In the genomic region with DNA sequence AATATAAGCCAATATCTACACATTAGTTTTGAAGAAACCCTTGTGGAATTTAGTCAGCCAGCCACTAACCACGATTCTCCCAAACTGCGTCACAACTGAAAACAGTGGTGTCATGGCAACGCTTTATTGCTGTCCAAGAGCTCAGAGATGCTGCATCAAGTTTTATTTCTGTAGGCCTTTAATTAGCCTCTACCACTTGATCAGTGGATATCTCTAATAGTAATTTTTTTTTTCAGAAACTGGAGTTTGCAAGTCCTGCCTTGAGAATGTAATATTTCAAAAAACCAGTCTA, we compare ENCODE assay signal across 18 mouse cellular contexts.
A peak's percentile ranks its signal among the peaks of the same experiment; 100 is the strongest.
DNase-seq lines count a peak whose midpoint lies in the region; ATAC-seq lines count a peak whose summit lies in the region.
"Had no signal": no experiment of that assay in that cellular context is flagged by ENCODE, and none has a peak within 500 bp of the region (broad histone marks: within the 10 kb centered on the region; RNA-seq: fewer than 3 reads in every experiment).

No protein-coding gene starts in this region.

- WGBS in hindbrain, embryonic 10.5 days, result 57% methylated on average over 3 of the region's 3 CpGs
- WGBS in hindbrain, embryonic 16.5 days, result 25% methylated on average over 3 of the region's 3 CpGs
- 43% methylated on average over 3 of the region's 3 CpGs for WGBS in hindbrain, embryonic 11.5 days

- peaks cover 22% of the 10 kb centered on the region for H3K4me1 ChIP-seq in hindbrain, embryonic 10.5 days (replicated peaks)
- H3K4me1 ChIP-seq in hindbrain, embryonic 16.5 days (ENCODE audit: control insufficient read depth, insufficient read depth, low read depth, low read length), result peaks cover 3% of the 10 kb centered on the region; the same call in 1 of the 2 replicates
- H3K4me1 ChIP-seq in hindbrain, embryonic 11.5 days (replicated peaks; ENCODE audit: control insufficient read depth, insufficient read depth, low read length), result no peaks in the 10 kb centered on the region
- H3K4me1 ChIP-seq: limb, embryonic 15.5 days had no signal

- no peaks in the 10 kb centered on the region for H3K27me3 ChIP-seq in hindbrain, embryonic 10.5 days (ENCODE audit: insufficient read depth, poor library complexity, severe bottlenecking)
- no peaks in the 10 kb centered on the region for H3K27me3 ChIP-seq in hindbrain, embryonic 16.5 days (replicated peaks; ENCODE audit: control insufficient read depth, insufficient read depth, low read length)
- H3K27me3 ChIP-seq in hindbrain, embryonic 11.5 days (ENCODE audit: control insufficient read depth, insufficient read depth, low read length), result no peaks in the 10 kb centered on the region
- H3K27me3 ChIP-seq: limb, embryonic 15.5 days had no signal

- no peaks in the 10 kb centered on the region for H3K9me3 ChIP-seq in hindbrain, embryonic 10.5 days
- 0 out of 2 replicates have a peak, but pooled peaks cover 3% of the 10 kb centered on the region for H3K9me3 ChIP-seq in hindbrain, embryonic 16.5 days (ENCODE audit: control insufficient read depth, low read length)
- H3K9me3 ChIP-seq in hindbrain, embryonic 11.5 days (ENCODE audit: control insufficient read depth, low read length), result no peaks in the 10 kb centered on the region
- H3K9me3 ChIP-seq: limb, embryonic 15.5 days had no signal

- no peak overlapping the region for H3K9ac ChIP-seq in hindbrain, embryonic 16.5 days (ENCODE audit: low read depth, low read length)
- H3K9ac ChIP-seq in hindbrain, embryonic 11.5 days (ENCODE audit: low read depth, low read length), result no peak overlapping the region
- H3K9ac ChIP-seq: limb, embryonic 15.5 days had no signal

- no peak overlapping the region for H3K4me2 ChIP-seq in hindbrain, embryonic 16.5 days (ENCODE audit: low read length)
- H3K4me2 ChIP-seq in hindbrain, embryonic 11.5 days (replicated peaks; ENCODE audit: low read depth, low read length), result no peak overlapping the region
- H3K4me2 ChIP-seq: heart, embryonic 11.5 days; limb, embryonic 15.5 days had no signal

- H3K36me3 ChIP-seq in hindbrain, embryonic 10.5 days, result no peaks in the 10 kb centered on the region
- no peaks in the 10 kb centered on the region for H3K36me3 ChIP-seq in hindbrain, embryonic 16.5 days (ENCODE audit: control insufficient read depth, insufficient read depth, low read length)
- H3K36me3 ChIP-seq in hindbrain, embryonic 11.5 days (ENCODE audit: control insufficient read depth, insufficient read depth, low read length), result no peaks in the 10 kb centered on the region
- H3K36me3 ChIP-seq: G1E; limb, embryonic 15.5 days had no signal

- no peak overlapping the region for H3K4me3 ChIP-seq in hindbrain, embryonic 10.5 days
- no peak overlapping the region for H3K4me3 ChIP-seq in hindbrain, embryonic 16.5 days (ENCODE audit: low read length)
- no peak overlapping the region for H3K4me3 ChIP-seq in hindbrain, embryonic 11.5 days (ENCODE audit: low read depth, low read length)
- H3K4me3 ChIP-seq: limb, embryonic 15.5 days; myocyte had no signal

- peak overlapping the region; percentile 79 for H3K27ac ChIP-seq in hindbrain, embryonic 10.5 days
- H3K27ac ChIP-seq in hindbrain, embryonic 16.5 days (ENCODE audit: low read depth, low read length), result no peak overlapping the region
- peak overlapping the region; percentile 51; the same call in 1 of the 2 replicates for H3K27ac ChIP-seq in hindbrain, embryonic 11.5 days (ENCODE audit: low read depth, low read length)
- H3K27ac ChIP-seq: limb, embryonic 15.5 days had no signal

- no peak for ATAC-seq in hindbrain, embryonic 16.5 days
- peak; percentile 72 for ATAC-seq in hindbrain, embryonic 11.5 days (ENCODE audit: low FRiP score)
- ATAC-seq in cerebellum, adult (ENCODE audit: insufficient number of reproducible peaks, low FRiP score, low TSS enrichment), result no peak

- peak; percentile 23 for DNase-seq in hindbrain, embryonic 10.5 days (ENCODE audit: low spot score)
- DNase-seq in right cerebral cortex, postnatal 10 days (ENCODE audit: low spot score in 2 of 2), result peak; percentile 30 to 46
- no peak for DNase-seq in right cerebral cortex, adult 18-20 months
- DNase-seq in hindbrain, embryonic 11.5 days (ENCODE audit: low spot score), result peak; percentile 51
- no peak for DNase-seq in lung, postnatal 4 days
- DNase-seq: adrenal gland, postnatal 10 days; gastrocnemius, postnatal 10 days; heart, postnatal 36 days; kidney, adult 18-20 months; kidney, postnatal 4 days; lung, adult 2 months; thymus, postnatal 4 days had no signal

Comparison
In these comparisons a context has a peak if more than half of its experiments do, and no peak if none do; other contexts are left out.
1. DNase-seq: peak in hindbrain, embryonic 10.5 days (single experiment), right cerebral cortex, postnatal 10 days (2 of 2) and hindbrain, embryonic 11.5 days (single experiment); none in right cerebral cortex, adult 18-20 months (single experiment) and lung, postnatal 4 days (0 of 2).